Mouse (Mus musculus) heart, postnatal 0 days (tissue): Measurements from ENCODE around the gene Lix1l. TPM values are rescaled to one million over a fixed set of nuclear protein-coding genes. Genes with fewer than 3 reads are reported as not detected.
A peak's percentile ranks its signal among the peaks of the same experiment; 100 is the strongest.

Experiments used
- ATAC-seq: fragments of 200-750 bp; cut with Nextera tagmentation; 2 replicates; pipeline ENCODE4 v1.8.0; 2017; ENCODE audit warnings: low read depth, moderate number of reproducible peaks, moderate library complexity; ENCODE audit not compliant: insufficient read depth
- DNase-seq: peaks from one replicate; pipeline ENCODE4 v3.0.0-alpha.2; 2016; ENCODE audit warnings: low spot score
- H3K27ac ChIP-seq: fragments of 300-500 bp; sonication (generic); 2 replicates; pipeline ENCODE4 v1.5.1; 2014; ENCODE audit warnings: low read depth, mild to moderate bottlenecking
- H3K27me3 ChIP-seq: fragments of 300-500 bp; sonication (generic); 2 replicates; pipeline ENCODE4 v1.6.1; 2014; ENCODE audit warnings: low read length, mixed read lengths; ENCODE audit not compliant: control insufficient read depth, insufficient read depth
- H3K36me3 ChIP-seq: fragments of 300-500 bp; sonication (generic); replicated peaks from 2 replicates; pipeline ENCODE4 v1.6.1; 2014; ENCODE audit warnings: low read length, mixed read lengths; ENCODE audit not compliant: control insufficient read depth, insufficient read depth
- H3K4me1 ChIP-seq: fragments of 300-500 bp; sonication (generic); 2 replicates; pipeline ENCODE4 v1.6.1; 2014; ENCODE audit warnings: antibody characterized with exemption; ENCODE audit not compliant: control insufficient read depth, insufficient read depth
- H3K4me2 ChIP-seq: fragments of 300-500 bp; sonication (generic); 2 replicates; pipeline ENCODE4 v1.6.1; 2014; ENCODE audit warnings: low read depth, mild to moderate bottlenecking, low read length, moderate library complexity
- H3K4me3 ChIP-seq: fragments of 300-500 bp; sonication (generic); 2 replicates; pipeline ENCODE4 v1.5.1; 2014; ENCODE audit warnings: low read depth, low read length
- H3K9ac ChIP-seq: fragments of 300-500 bp; sonication (generic); replicated peaks from 2 replicates; pipeline ENCODE4 v1.6.1; 2014; ENCODE audit warnings: low read depth, low read length, mixed read lengths
- H3K9me3 ChIP-seq: fragments of 300-500 bp; sonication (generic); replicated peaks from 2 replicates; pipeline ENCODE4 v1.6.1; 2016; ENCODE audit warnings: low read length; ENCODE audit not compliant: control insufficient read depth
- CTCF ChIP-seq: IDR thresholded peaks from 2 replicates; pipeline ENCODE4 v1.5.1; 2016; ENCODE audit warnings: antibody characterized with exemption, control low read depth, low read depth
- EP300 ChIP-seq: IDR thresholded peaks from 2 replicates; pipeline ENCODE4 v1.6.1; 2016; ENCODE audit warnings: antibody characterized with exemption, low read depth
- WGBS: fragments of 180-500 bp; shearing (Covaris S2); extraction: QIAGEN DNeasy Blood & Tissue Kit; methylation state at CpG from one replicate; pipeline ENCODE4 v1.1.7; 2014; 5-methylcytosine and 5-hydroxymethylcytosine counted together
- polyA plus RNA-seq: library from polyadenylated mRNA; unstranded; fragments of >200 nt; fragmentation: Nextera tagmentation; extraction: Ambion mirVana; gene quantifications from 2 replicates; pipeline ENCODE4 v1.2.1, GENCODE M21; 2015
- total RNA-seq: library from RNA; depleted of rRNA; stranded (reverse); fragments of >200 nt; gene quantifications from 2 replicates; pipeline ENCODE4 v1.2.3, GENCODE M21; 2014; ENCODE audit warnings: low replicate concordance

Lix1l gene
- total and polyA plus RNA-seq, 2 experiments from 2014 or later = 3.6 to 50.6 TPM

- no peak for ATAC-seq
- no peak for TF ChIP-seq EP300
- TF ChIP-seq CTCF = no peak
- 74% methylated on average over 8 of the region's 8 CpGs for WGBS
- H3K9me3 ChIP-seq = no peaks in the 10 kb centered on the region
- H3K4me3 ChIP-seq = no peak overlapping the region
- peak overlapping the region; percentile 13; the same call in 1 of the 2 replicates for H3K27ac ChIP-seq
- no peaks in the 10 kb centered on the region for H3K36me3 ChIP-seq
- no peaks in the 10 kb centered on the region for H3K27me3 ChIP-seq
- H3K4me1 ChIP-seq = peaks cover 52% of the 10 kb centered on the region
- H3K9ac ChIP-seq = no peak overlapping the region
- no peak overlapping the region for H3K4me2 ChIP-seq
- no peak for DNase-seq
Observed at GRCm38 (mm10) chr3:96566661-96567450, 34.1 kb upstream of the Lix1l start.

GRCm38 (mm10) chr3:96568605-96569004 lies 32.3 kb upstream of the Lix1l start:
- H3K4me1 ChIP-seq = peaks cover 68% of the 10 kb centered on the region

GRCm38 (mm10) chr3:96569506-96569905 lies 31.4 kb upstream of the Lix1l start:
- Histone ChIP-seq H3K4me1 (peaks cover 68% of the 10 kb centered on the region), H3K9me3 (no peaks in the 10 kb centered on the region), H3K9ac (no peak overlapping the region), H3K27me3 (no peaks in the 10 kb centered on the region), H3K27ac (peak overlapping the region; percentile 79), H3K4me3 (no peak overlapping the region), H3K36me3 (no peaks in the 10 kb centered on the region), H3K4me2 (no peak overlapping the region)
- WGBS = 58% methylated on average over 13 of the region's 13 CpGs
- TF ChIP-seq EP300 (peak; percentile 69; the same call in 1 of the 2 replicates), CTCF (no peak)
- ATAC-seq (peak; percentile 29), DNase-seq (peak; percentile 63)

More at GRCm38 (mm10) chr3:96568605-96569004, 32.3 kb upstream of the Lix1l start:
- 69% methylated on average over 8 of the region's 8 CpGs for WGBS
- no peaks in the 10 kb centered on the region for H3K27me3 ChIP-seq
- no peak for TF ChIP-seq CTCF
- TF ChIP-seq EP300 = no peak
- H3K9me3 ChIP-seq = no peaks in the 10 kb centered on the region
- no peak for DNase-seq
- no peak for ATAC-seq
- no peak overlapping the region for H3K4me3 ChIP-seq
- no peaks in the 10 kb centered on the region for H3K36me3 ChIP-seq
- peak overlapping the region; percentile 79 for H3K27ac ChIP-seq
- no peak overlapping the region for H3K4me2 ChIP-seq
- H3K9ac ChIP-seq = no peak overlapping the region

GRCm38 (mm10) chr3:96569966-96570605 lies 30.9 kb upstream of the Lix1l start:
- TF ChIP-seq EP300 (no peak), CTCF (no peak)
- Histone ChIP-seq H3K4me2 (no peak overlapping the region), H3K4me1 (peaks cover 70% of the 10 kb centered on the region), H3K9me3 (no peaks in the 10 kb centered on the region), H3K9ac (no peak overlapping the region), H3K36me3 (no peaks in the 10 kb centered on the region), H3K27me3 (no peaks in the 10 kb centered on the region), H3K4me3 (no peak overlapping the region), H3K27ac (peak overlapping the region; percentile 79)
- ATAC-seq (no peak), DNase-seq (peak; percentile 5)
- 86% methylated on average over 11 of the region's 11 CpGs for WGBS

- H3K4me2 ChIP-seq = no peak overlapping the region
- peak overlapping the region; percentile 74 for H3K27ac ChIP-seq
- no peaks in the 10 kb centered on the region for H3K36me3 ChIP-seq
- H3K27me3 ChIP-seq = no peaks in the 10 kb centered on the region
- H3K9me3 ChIP-seq = no peaks in the 10 kb centered on the region
- H3K4me3 ChIP-seq = no peak overlapping the region
- TF ChIP-seq EP300 (no peak), CTCF (no peak)
- no peak overlapping the region for H3K9ac ChIP-seq
- DNase-seq (peak; percentile 3), ATAC-seq (no peak)
- peaks cover 73% of the 10 kb centered on the region for H3K4me1 ChIP-seq
- 63% methylated on average over 7 of the region's 7 CpGs for WGBS
Observed at GRCm38 (mm10) chr3:96570643-96571042, 30.3 kb upstream of the Lix1l start.
